9 mouse cellular contexts compared by ENCODE assay signal in genomic region chr7:132732136-132732789, GRCm38 (mm10).
DNase-seq lines count a peak whose midpoint lies in the region; ATAC-seq lines count a peak whose summit lies in the region.
"Had no signal": no experiment of that assay in that cellular context is flagged by ENCODE, and none has a peak within 500 bp of the region (broad histone marks: within the 10 kb centered on the region; RNA-seq: fewer than 3 reads in every experiment).

No protein-coding gene starts in this region.

- H3K9me3 ChIP-seq in heart, embryonic 10.5 days = no peaks in the 10 kb centered on the region
- no peaks in the 10 kb centered on the region for H3K9me3 ChIP-seq in neural tube, embryonic 13.5 days
- H3K9me3 ChIP-seq in limb, embryonic 13.5 days = no peaks in the 10 kb centered on the region

- ATAC-seq in neural tube, embryonic 13.5 days (ENCODE audit: low read depth) = no peak
- no peak for ATAC-seq in limb, embryonic 13.5 days (ENCODE audit: low FRiP score, low read depth)

- intact Hi-C loops in left cerebral cortex, postnatal 25 days (cut with DNase I) = no loop called here

- H3K4me3 ChIP-seq in heart, embryonic 10.5 days = no peak overlapping the region
- H3K4me3 ChIP-seq in neural tube, embryonic 13.5 days = no peak overlapping the region
- no peak overlapping the region for H3K4me3 ChIP-seq in limb, embryonic 13.5 days

- no peaks in the 10 kb centered on the region for H3K36me3 ChIP-seq in heart, embryonic 10.5 days
- H3K36me3 ChIP-seq in neural tube, embryonic 13.5 days = no peaks in the 10 kb centered on the region
- H3K36me3 ChIP-seq in limb, embryonic 13.5 days = peaks cover 24% of the 10 kb centered on the region

- H3K4me1 ChIP-seq in heart, embryonic 10.5 days = peaks cover 83% of the 10 kb centered on the region
- H3K4me1 ChIP-seq in neural tube, embryonic 13.5 days (replicated peaks) = peaks cover 65% of the 10 kb centered on the region
- H3K4me1 ChIP-seq in limb, embryonic 13.5 days = peaks cover 34% of the 10 kb centered on the region

- no peak overlapping the region for H3K9ac ChIP-seq in neural tube, embryonic 13.5 days
- peak overlapping the region; percentile 19; the same call in 1 of the 2 replicates for H3K9ac ChIP-seq in limb, embryonic 13.5 days

- peak overlapping the region; percentile 43; the same call in 1 of the 2 replicates for H3K27ac ChIP-seq in heart, embryonic 10.5 days
- peak overlapping the region; percentile 38; the same call in 1 of the 2 replicates for H3K27ac ChIP-seq in neural tube, embryonic 13.5 days (replicated peaks)
- H3K27ac ChIP-seq in limb, embryonic 13.5 days = peak overlapping the region; percentile 22; the same call in 1 of the 2 replicates

- H3K4me2 ChIP-seq in neural tube, embryonic 13.5 days = no peak overlapping the region
- H3K4me2 ChIP-seq in limb, embryonic 13.5 days (replicated peaks) = no peak overlapping the region

- DNase-seq in heart, embryonic 10.5 days (ENCODE audit: low spot score) = no peak
- no peak for DNase-seq in heart, adult 9 months (ENCODE audit: low spot score in 2 of 2)
- DNase-seq in neural tube, embryonic 10.5 days (ENCODE audit: extremely low spot score, low spot score) = no peak
- no peak for DNase-seq in urinary bladder, adult 2 months (ENCODE audit: low spot score)
- no peak for DNase-seq in lung, postnatal 10 days
- DNase-seq in left cerebral cortex, postnatal 25 days (ENCODE audit: low spot score in 2 of 2) = no peak
- DNase-seq: left cerebral cortex, postnatal 4 days had no signal

- 81% methylated on average over 6 of the region's 6 CpGs for WGBS in heart, embryonic 10.5 days
- WGBS in neural tube, embryonic 13.5 days = 24% methylated on average over 6 of the region's 6 CpGs
- WGBS in limb, embryonic 13.5 days = 68% methylated on average over 6 of the region's 6 CpGs

- H3K27me3 ChIP-seq in heart, embryonic 10.5 days (ENCODE audit: insufficient read depth, poor library complexity, severe bottlenecking) = no peaks in the 10 kb centered on the region
- H3K27me3 ChIP-seq in neural tube, embryonic 13.5 days = no peaks in the 10 kb centered on the region
- no peaks in the 10 kb centered on the region for H3K27me3 ChIP-seq in limb, embryonic 13.5 days
